Mouse (Mus musculus) urinary bladder, adult 18-20 months (tissue): ENCODE data around the gene Rrp8.

Experiments
- DNase-seq, 2 experiments: peaks; one replicate each; pipeline ENCODE4 v3.0.0; 2022; ENCODE audit warnings: low spot score in 2 of 2, mixed read lengths in 2 of 2

Gene Rrp8

DNA sequence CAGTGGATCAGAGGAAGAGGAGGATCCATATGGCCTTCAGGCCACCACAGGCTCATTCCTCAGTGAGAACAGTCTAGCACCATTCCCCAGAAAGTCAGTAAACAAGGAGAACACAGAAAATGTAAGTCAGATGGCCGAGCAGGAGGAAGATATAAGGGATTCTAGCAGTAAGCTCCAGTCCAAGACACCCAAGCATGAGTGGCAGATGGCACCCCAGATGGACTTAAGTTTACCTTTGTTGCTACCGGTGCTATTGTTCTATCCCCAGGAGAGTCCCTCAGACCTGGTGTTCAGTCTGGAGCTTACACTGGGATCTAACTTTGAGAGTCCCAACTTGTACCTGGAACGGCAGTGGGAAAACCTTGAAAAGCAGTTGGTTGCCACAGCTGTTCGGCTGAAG, 33.4 kb downstream of the Rrp8 start:
- no peak for DNase-seq

DNA sequence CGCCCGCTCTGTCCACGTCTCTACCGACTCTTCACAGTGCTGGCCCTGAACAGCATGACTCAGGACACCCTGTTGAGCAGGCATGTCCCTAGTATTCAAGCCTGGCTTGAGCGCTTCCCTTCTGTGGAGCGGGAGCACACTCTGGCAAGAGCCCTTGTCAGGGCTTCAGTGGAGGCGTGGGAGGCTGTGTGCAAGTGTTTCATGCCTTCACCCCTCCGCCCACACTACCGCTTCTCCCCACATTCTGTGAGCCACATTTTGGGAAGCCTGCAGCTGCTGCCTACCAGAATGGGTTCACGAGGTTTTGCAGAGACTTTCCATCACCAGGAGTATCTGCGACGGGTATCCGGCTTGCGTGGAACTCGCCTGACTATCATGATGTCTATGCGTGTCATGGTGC, 34.0 kb downstream of the Rrp8 start:
- no peak for DNase-seq

- no peak for DNase-seq
Observed at GRCm38 (mm10) chr7:105690875-105691274, 46.3 kb downstream of the Rrp8 start.

GRCm38 (mm10) chr7:105685541-105686197, 51.5 kb downstream of the Rrp8 start:
- no peak for DNase-seq
